Mouse (Mus musculus): Measurements from ENCODE around the gene Ap3b1. TPM values are rescaled to one million over a fixed set of nuclear protein-coding genes. Genes with fewer than 3 reads are reported as not detected.

Gene Ap3b1
- polyA plus RNA-seq, 1 experiment from 2014 or later, result 46.7 TPM

DNA sequence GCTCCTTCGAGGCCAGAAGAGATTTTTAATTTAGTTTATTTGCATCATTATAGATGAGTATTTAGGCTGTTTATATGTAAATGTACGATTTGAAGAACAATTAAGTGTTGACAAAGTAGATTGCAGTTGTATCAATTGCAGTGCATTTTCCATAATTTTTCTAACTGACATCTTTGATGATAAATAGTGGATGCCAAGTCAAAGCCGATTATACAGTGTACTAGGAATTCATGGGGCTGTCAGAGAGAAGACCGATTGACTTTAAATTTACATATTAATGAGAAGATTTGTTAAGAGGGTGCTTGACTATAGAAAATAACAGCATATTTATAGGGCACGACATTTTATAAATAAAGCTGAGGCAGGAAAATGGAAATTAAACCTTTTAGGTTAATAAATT is 64.8 kb downstream of the Ap3b1 start:
- no peak overlapping the region for H3K27ac ChIP-seq
- ATAC-seq (replicated peaks; ENCODE audit: low FRiP score), result no peak
- WGBS, result 90% methylated on average over 5 of the region's 5 CpGs
- no peak overlapping the region for H3K9ac ChIP-seq
- H3K9me3 ChIP-seq (replicated peaks), result no peaks in the 10 kb centered on the region
- no peak overlapping the region for H3K4me3 ChIP-seq (replicated peaks)
- H3K4me2 ChIP-seq, result no peak overlapping the region
- H3K36me3 ChIP-seq, result peaks cover 11% of the 10 kb centered on the region
- no peaks in the 10 kb centered on the region for H3K27me3 ChIP-seq
- no peaks in the 10 kb centered on the region for H3K4me1 ChIP-seq

DNA sequence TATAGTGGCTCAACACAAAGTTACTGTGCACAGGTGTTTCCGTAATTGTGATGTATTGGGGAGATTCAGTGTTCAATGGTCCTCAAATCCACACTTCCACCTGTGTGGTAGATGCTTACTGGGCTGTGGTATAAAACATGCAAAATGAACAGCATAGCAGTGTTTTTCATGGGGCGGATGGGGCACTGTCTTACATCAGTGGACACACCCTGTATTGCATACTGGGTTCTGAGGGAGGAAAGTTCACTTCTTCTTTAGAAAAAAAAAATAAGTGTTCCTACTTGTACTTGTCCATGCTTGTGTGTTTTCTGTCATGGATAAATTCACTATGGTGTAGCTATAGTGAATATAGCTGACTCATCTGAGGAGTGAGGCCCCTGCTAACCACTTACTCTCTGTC is 70.8 kb downstream of the Ap3b1 start:
- no peaks in the 10 kb centered on the region for H3K9me3 ChIP-seq (replicated peaks)
- H3K9ac ChIP-seq, result no peak overlapping the region
- no peak overlapping the region for H3K4me3 ChIP-seq (replicated peaks)
- H3K27me3 ChIP-seq, result no peaks in the 10 kb centered on the region
- H3K36me3 ChIP-seq, result peaks cover 27% of the 10 kb centered on the region
- no peak overlapping the region for H3K27ac ChIP-seq
- no peak overlapping the region for H3K4me2 ChIP-seq
- 88% methylated on average over 2 of the region's 2 CpGs for WGBS
- H3K4me1 ChIP-seq, result no peaks in the 10 kb centered on the region
- no peak for ATAC-seq (replicated peaks; ENCODE audit: low FRiP score)

DNA sequence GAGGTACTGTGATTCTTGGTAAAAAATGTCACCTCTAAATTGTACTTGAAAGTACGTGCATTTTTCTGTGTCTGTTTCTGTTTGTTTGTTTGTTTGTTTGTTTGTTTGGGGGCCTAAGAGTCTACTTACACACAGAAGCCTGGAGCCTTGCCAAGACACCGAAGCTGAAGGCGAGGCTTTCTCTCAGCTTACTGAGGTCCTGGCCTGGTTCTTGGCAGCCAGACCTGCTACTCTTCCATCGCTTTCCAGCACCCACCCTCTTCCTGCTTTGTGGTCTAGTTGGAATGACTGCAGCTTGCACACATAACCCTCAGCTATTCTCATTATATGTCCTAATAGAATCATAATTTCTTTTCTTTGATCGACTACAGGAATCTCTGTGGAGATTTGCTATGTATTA is 80.6 kb downstream of the Ap3b1 start:
- no peaks in the 10 kb centered on the region for H3K27me3 ChIP-seq
- H3K4me3 ChIP-seq (replicated peaks), result no peak overlapping the region
- H3K4me2 ChIP-seq, result no peak overlapping the region
- no peak overlapping the region for H3K27ac ChIP-seq
- no peak overlapping the region for H3K9ac ChIP-seq
- WGBS, result 67% methylated on average over 5 of the region's 5 CpGs
- ATAC-seq (replicated peaks; ENCODE audit: low FRiP score), result no peak
- peaks cover 7% of the 10 kb centered on the region for H3K4me1 ChIP-seq
- H3K9me3 ChIP-seq (replicated peaks), result no peaks in the 10 kb centered on the region
- H3K36me3 ChIP-seq, result peaks cover 18% of the 10 kb centered on the region

DNA sequence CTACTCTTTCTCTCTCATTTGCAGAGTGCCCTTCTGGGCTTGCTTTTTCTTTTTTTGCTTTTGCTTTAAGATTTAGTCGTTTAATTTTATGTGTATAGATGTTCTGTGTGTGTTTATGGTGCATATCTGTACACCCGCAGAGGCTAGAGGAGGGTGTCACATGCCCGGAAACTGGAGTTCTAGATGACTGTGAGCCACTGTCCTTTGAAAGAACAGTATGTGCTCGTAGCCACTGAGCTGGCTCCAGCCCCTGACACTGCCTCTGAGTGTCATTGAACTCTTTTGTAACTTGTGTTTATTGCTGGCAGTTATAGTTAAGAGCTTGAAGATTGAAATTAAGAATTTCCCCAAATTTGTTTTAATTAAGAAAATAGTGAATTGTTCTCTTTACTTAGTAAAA is 82.4 kb downstream of the Ap3b1 start:
- WGBS, result 76% methylated on average over 4 of the region's 4 CpGs
- no peak overlapping the region for H3K9ac ChIP-seq

DNA sequence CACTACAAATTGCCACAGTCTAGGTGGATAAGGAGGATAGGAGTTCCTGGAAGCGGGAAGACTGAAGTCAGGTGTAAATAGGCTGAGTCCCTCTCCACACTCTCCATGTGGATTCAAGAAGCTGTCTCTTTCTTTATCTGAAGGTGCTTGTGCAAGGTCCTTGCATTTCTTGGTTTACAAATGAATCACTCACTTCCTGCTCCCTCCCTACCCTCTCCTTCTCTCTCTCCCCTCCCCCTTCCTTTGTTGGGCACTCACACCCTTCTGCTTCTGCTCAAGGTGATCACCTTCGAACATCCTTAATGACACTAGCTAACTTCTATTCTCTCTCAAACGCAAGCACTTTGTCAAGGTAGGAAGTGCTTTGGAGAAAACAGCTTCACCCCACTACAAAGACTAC is 84.7 kb downstream of the Ap3b1 start:
- Histone ChIP-seq H3K4me3 (replicated peaks) (no peak overlapping the region), H3K27me3 (no peaks in the 10 kb centered on the region), H3K4me2 (no peak overlapping the region), H3K9ac (no peak overlapping the region), H3K27ac (no peak overlapping the region), H3K36me3 (peaks cover 27% of the 10 kb centered on the region), H3K9me3 (replicated peaks) (no peaks in the 10 kb centered on the region), H3K4me1 (peaks cover 7% of the 10 kb centered on the region)
- WGBS, result 59% methylated on average over 3 of the region's 3 CpGs
- ATAC-seq (replicated peaks; ENCODE audit: low FRiP score), result no peak

More for the DNA sequence above, 82.4 kb downstream of the Ap3b1 start:
- Histone ChIP-seq H3K4me2 (no peak overlapping the region), H3K4me3 (replicated peaks) (no peak overlapping the region), H3K27ac (no peak overlapping the region), H3K27me3 (no peaks in the 10 kb centered on the region), H3K9me3 (replicated peaks) (no peaks in the 10 kb centered on the region), H3K36me3 (peaks cover 17% of the 10 kb centered on the region), H3K4me1 (peaks cover 7% of the 10 kb centered on the region)
- ATAC-seq (replicated peaks; ENCODE audit: low FRiP score), result no peak

DNA sequence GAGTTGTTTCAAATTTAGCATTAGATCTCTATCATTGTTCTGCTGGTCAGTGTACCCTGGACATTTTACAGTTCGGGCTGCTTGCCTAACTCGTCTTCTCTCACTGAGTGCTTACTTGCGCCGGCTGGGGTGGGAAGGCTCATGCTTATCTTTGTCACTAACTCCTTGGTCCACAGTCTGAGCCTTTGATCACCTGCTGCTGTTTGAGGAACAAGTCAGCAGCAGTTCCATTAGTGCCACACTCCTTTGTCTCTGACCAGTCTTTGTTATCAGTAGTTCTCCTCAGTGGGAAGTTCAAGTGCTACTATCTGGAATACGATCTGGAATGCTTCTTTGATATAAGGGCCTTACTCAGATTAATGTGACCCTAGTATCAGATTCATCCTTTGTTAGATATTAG is 86.3 kb downstream of the Ap3b1 start:
- Histone ChIP-seq H3K27me3 (no peaks in the 10 kb centered on the region), H3K4me2 (no peak overlapping the region), H3K4me3 (replicated peaks) (no peak overlapping the region), H3K9me3 (replicated peaks) (no peaks in the 10 kb centered on the region), H3K4me1 (peaks cover 7% of the 10 kb centered on the region), H3K27ac (no peak overlapping the region), H3K36me3 (peaks cover 34% of the 10 kb centered on the region), H3K9ac (no peak overlapping the region)
- 91% methylated on average over 5 of the region's 5 CpGs for WGBS
- ATAC-seq (replicated peaks; ENCODE audit: low FRiP score), result no peak

DNA sequence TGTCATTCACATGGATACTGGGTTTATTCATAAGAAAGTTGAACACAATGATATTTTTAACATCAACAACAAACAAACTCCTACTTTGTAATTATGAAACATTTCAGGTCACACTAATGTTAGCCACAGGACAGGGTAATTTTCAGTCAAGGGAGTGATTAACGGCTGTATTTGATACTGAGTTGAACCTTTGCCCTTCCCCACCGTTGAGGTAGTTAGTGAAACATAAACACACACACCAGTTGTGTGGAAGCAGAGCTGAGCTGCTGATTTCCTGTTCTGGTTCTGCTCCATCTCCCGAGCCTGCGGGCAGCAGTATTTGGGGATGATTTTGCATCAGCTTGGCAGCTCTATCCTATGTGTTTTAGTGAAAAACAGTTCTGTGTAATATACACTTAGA is 88.2 kb downstream of the Ap3b1 start:
- no peak overlapping the region for H3K9ac ChIP-seq
- 22% methylated on average over 4 of the region's 4 CpGs for WGBS
- no peak overlapping the region for H3K4me2 ChIP-seq
- no peaks in the 10 kb centered on the region for H3K9me3 ChIP-seq (replicated peaks)
- no peak for ATAC-seq (replicated peaks; ENCODE audit: low FRiP score)
- H3K4me1 ChIP-seq, result peaks cover 7% of the 10 kb centered on the region
- H3K27me3 ChIP-seq, result no peaks in the 10 kb centered on the region
- H3K4me3 ChIP-seq (replicated peaks), result no peak overlapping the region
- H3K27ac ChIP-seq, result no peak overlapping the region
- H3K36me3 ChIP-seq, result peaks cover 31% of the 10 kb centered on the region

DNA sequence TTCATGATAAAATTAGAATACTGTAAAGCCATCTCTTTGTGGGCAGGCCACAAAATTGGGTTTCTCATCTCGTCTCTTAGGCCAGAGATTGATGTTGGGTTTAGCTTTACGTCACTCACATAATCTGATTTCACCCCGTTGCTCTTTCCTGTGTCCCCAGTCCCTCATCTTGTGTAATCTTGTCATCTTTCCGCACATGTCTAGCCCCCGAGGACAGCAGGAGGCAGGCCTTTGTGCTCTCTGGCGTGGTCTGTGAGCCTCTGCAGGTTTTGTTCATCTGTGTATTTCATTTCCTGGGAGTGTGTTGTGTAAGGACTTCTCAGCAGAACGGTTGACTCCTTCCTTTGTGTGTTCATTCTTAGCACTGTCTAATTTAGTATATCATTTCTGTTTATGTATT is 90.8 kb downstream of the Ap3b1 start:
- Histone ChIP-seq H3K27me3 (no peaks in the 10 kb centered on the region), H3K9ac (no peak overlapping the region), H3K4me3 (replicated peaks) (no peak overlapping the region), H3K4me1 (no peaks in the 10 kb centered on the region), H3K27ac (no peak overlapping the region), H3K4me2 (no peak overlapping the region), H3K36me3 (peaks cover 32% of the 10 kb centered on the region), H3K9me3 (replicated peaks) (no peaks in the 10 kb centered on the region)
- no peak for ATAC-seq (replicated peaks; ENCODE audit: low FRiP score)
- 78% methylated on average over 7 of the region's 7 CpGs for WGBS

DNA sequence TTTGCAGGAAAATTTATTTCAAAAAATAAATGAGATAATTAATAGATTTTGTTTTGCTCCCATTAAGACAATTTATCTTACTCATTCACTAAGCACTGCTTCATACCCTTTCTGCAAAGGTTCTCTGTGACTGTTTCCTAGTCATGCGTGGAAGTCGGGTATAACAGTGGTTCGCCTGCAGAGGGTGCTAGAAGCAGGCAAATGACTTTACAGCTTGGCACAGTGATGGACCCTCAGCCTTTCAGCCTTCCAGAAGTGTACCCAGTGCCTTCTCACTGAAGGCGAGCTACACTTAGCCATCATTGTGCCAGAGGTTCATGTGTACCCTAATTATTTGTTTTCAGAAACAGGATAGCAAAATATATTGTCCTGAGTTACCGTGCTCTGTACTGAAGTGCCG is 92.5 kb downstream of the Ap3b1 start:
- Histone ChIP-seq H3K4me3 (replicated peaks) (no peak overlapping the region), H3K9me3 (replicated peaks) (no peaks in the 10 kb centered on the region), H3K27ac (no peak overlapping the region), H3K4me2 (no peak overlapping the region), H3K4me1 (no peaks in the 10 kb centered on the region), H3K27me3 (no peaks in the 10 kb centered on the region), H3K36me3 (peaks cover 44% of the 10 kb centered on the region), H3K9ac (no peak overlapping the region)
- ATAC-seq (replicated peaks; ENCODE audit: low FRiP score), result no peak
- WGBS, result 59% methylated on average over 6 of the region's 6 CpGs

DNA sequence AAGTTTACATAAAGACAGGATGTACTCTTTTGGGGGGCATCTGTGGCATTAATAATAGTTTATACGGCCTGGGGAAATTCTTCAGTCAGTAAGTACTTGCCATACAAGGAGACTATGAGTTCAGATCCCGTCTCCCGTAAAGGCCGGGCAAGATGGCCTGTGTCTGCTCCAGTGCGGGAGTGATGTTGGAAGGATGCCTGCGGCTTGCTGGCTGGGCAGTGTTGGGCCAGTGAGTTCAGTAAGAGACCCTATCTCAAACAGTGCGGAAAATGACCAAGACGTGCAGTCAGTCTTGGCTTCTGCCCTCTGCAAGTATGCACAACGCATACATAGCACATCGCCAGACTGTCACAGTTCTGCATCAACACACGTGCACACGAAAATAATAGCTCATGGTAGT is 95.4 kb downstream of the Ap3b1 start:
- WGBS, result 85% methylated on average over 12 of the region's 12 CpGs
- Histone ChIP-seq H3K9ac (no peak overlapping the region), H3K4me2 (no peak overlapping the region), H3K27ac (no peak overlapping the region), H3K9me3 (replicated peaks) (no peaks in the 10 kb centered on the region), H3K27me3 (no peaks in the 10 kb centered on the region), H3K4me3 (replicated peaks) (no peak overlapping the region), H3K4me1 (no peaks in the 10 kb centered on the region), H3K36me3 (peaks cover 47% of the 10 kb centered on the region)
- no peak for ATAC-seq (replicated peaks; ENCODE audit: low FRiP score)

DNA sequence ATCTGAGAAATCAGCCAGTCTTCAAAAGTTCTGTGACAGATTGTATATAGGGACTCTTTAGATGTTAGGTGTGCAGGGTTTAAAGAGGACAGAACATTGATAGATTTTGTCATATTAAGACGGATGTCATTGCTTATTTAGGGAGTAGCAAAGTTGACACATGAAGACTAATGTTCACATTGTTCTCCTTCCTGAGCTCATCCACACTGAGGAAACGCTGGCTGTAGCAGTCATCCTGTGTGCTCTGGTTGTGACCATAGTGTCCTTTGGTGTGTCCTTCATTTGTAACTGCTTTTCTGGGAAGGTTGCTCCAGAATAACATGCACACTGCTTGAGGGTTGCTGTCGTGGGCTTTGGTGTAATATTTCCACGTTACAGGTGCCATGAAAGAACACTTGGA is 100.4 kb downstream of the Ap3b1 start:
- ATAC-seq (replicated peaks; ENCODE audit: low FRiP score), result no peak
- WGBS, result 71% methylated on average over 4 of the region's 4 CpGs
- no peak overlapping the region for H3K27ac ChIP-seq
- no peak overlapping the region for H3K4me3 ChIP-seq (replicated peaks)
- no peaks in the 10 kb centered on the region for H3K27me3 ChIP-seq
- no peak overlapping the region for H3K4me2 ChIP-seq
- no peak overlapping the region for H3K9ac ChIP-seq
- H3K36me3 ChIP-seq, result peaks cover 55% of the 10 kb centered on the region
- no peaks in the 10 kb centered on the region for H3K4me1 ChIP-seq
- no peaks in the 10 kb centered on the region for H3K9me3 ChIP-seq (replicated peaks)

DNA sequence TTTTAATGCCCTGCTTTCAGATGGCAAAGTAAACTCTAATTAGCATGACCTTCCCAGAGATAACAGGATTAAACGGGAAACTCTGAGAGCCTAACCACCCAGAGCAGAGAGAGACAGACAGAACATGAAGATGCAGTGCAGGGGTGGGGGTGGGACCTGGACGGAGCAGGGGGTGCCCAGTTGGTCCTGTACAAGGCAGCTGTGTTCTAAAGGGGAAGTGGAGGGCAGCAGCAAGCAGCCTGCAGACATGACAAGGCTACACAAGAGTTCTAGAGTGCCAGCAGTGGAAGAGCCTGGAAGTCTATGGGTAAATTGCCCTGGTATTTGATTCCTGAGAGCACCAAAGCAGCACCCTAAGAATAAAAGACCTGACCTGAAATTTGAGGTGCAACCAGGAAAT is 105.5 kb downstream of the Ap3b1 start:
- Histone ChIP-seq H3K27me3 (no peaks in the 10 kb centered on the region), H3K4me2 (no peak overlapping the region), H3K4me3 (replicated peaks) (no peak overlapping the region), H3K36me3 (peaks cover 34% of the 10 kb centered on the region), H3K4me1 (no peaks in the 10 kb centered on the region), H3K9me3 (replicated peaks) (no peaks in the 10 kb centered on the region), H3K27ac (no peak overlapping the region), H3K9ac (no peak overlapping the region)
- WGBS, result 72% methylated on average over 2 of the region's 2 CpGs
- ATAC-seq (replicated peaks; ENCODE audit: low FRiP score), result no peak

DNA sequence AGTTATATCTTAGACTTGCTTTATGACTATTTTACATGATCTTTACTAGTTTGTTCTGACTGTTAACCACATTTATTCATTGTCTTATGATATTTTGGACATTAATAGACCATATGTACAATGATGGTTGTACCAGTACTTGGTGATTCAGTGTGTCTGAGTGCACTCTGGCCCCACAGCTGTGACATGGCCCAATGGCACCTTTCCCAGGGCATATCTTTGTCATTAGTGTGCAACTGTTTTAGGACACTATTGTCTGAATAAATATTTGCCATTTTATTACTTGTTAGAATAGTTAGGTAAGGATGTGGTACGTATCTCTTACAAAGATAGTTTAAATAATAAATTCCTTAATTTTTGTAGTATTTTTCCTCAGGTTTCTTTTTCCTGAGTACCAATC is 109.8 kb downstream of the Ap3b1 start:
- H3K4me3 ChIP-seq (replicated peaks), result no peak overlapping the region
- no peaks in the 10 kb centered on the region for H3K27me3 ChIP-seq
- peaks cover 30% of the 10 kb centered on the region for H3K36me3 ChIP-seq
- ATAC-seq (replicated peaks; ENCODE audit: low FRiP score), result no peak
- no peak overlapping the region for H3K27ac ChIP-seq
- H3K4me2 ChIP-seq, result no peak overlapping the region
- H3K9ac ChIP-seq, result no peak overlapping the region
- no peaks in the 10 kb centered on the region for H3K9me3 ChIP-seq (replicated peaks)
- 98% methylated on average over 1 of the region's 1 CpGs for WGBS
- H3K4me1 ChIP-seq, result no peaks in the 10 kb centered on the region
